Mouse (Mus musculus) lung, postnatal 0 days (tissue): ENCODE data around the gene 1700011M02Rik. TPM values are rescaled to one million over a fixed set of nuclear protein-coding genes. Genes with fewer than 3 reads are reported as not detected.
"Not testable (repeated sequence)": the region's sequence is repeated elsewhere in the genome, so short reads cannot be mapped to it uniquely, and the experiment has no call there.

ENCODE experiments used
- ATAC-seq: fragments of 200-750 bp; cut with Nextera tagmentation; 2 replicates; pipeline ENCODE4 v1.8.0; 2017; ENCODE audit warnings: moderate library complexity
- DNase-seq: peaks from one replicate; pipeline ENCODE4 v3.0.0-alpha.2; 2016; ENCODE audit warnings: low spot score
- H3K27ac ChIP-seq: fragments of 300-500 bp; sonication (generic); 2 replicates; pipeline ENCODE4 v1.5.1; 2014; ENCODE audit warnings: antibody characterized with exemption, mild to moderate bottlenecking, low read length, mixed read lengths
- H3K27me3 ChIP-seq: fragments of 300-500 bp; sonication (generic); replicated peaks from 2 replicates; pipeline ENCODE4 v1.6.1; 2014; ENCODE audit warnings: low read length, mixed read lengths; ENCODE audit not compliant: insufficient read depth
- H3K36me3 ChIP-seq: fragments of 300-500 bp; sonication (generic); 2 replicates; pipeline ENCODE4 v1.6.1; 2014; ENCODE audit warnings: low read length, mixed read lengths; ENCODE audit not compliant: insufficient read depth
- H3K4me1 ChIP-seq: fragments of 300-500 bp; sonication (generic); 2 replicates; pipeline ENCODE4 v1.6.1; 2014; ENCODE audit warnings: antibody characterized with exemption, low read depth, low read length, mixed read lengths; ENCODE audit not compliant: insufficient read depth
- H3K4me2 ChIP-seq: fragments of 300-500 bp; sonication (generic); replicated peaks from 2 replicates; pipeline ENCODE4 v1.6.1; 2014; ENCODE audit warnings: low read depth, mild to moderate bottlenecking, low read length, moderate library complexity, mixed read lengths
- H3K4me3 ChIP-seq: fragments of 300-500 bp; sonication (generic); 2 replicates; pipeline ENCODE4 v1.5.1; 2014; ENCODE audit warnings: low read depth, low read length
- H3K9ac ChIP-seq: fragments of 300-500 bp; sonication (generic); replicated peaks from 2 replicates; pipeline ENCODE4 v1.6.1; 2014; ENCODE audit warnings: low read depth, mild to moderate bottlenecking
- H3K9me3 ChIP-seq: fragments of 300-500 bp; sonication (generic); 2 replicates; pipeline ENCODE4 v1.6.1; 2016; ENCODE audit warnings: low read length, mixed read lengths
- CTCF ChIP-seq: IDR thresholded peaks from 2 replicates; pipeline ENCODE4 v1.5.1; 2016; ENCODE audit warnings: antibody characterized with exemption, mild to moderate bottlenecking
- EP300 ChIP-seq: IDR thresholded peaks from 2 replicates; pipeline ENCODE4 v1.6.1; 2016; ENCODE audit warnings: antibody characterized with exemption, mild to moderate bottlenecking, control low read depth
- WGBS: fragments of 180-500 bp; shearing (Covaris S2); extraction: QIAGEN DNeasy Blood & Tissue Kit; methylation state at CpG from one replicate; pipeline ENCODE4 v1.1.7; 2014; 5-methylcytosine and 5-hydroxymethylcytosine counted together
- polyA plus RNA-seq: library from polyadenylated mRNA; unstranded; fragments of >200 nt; fragmentation: Nextera tagmentation; extraction: Ambion mirVana; gene quantifications from 2 replicates; pipeline ENCODE4 v1.2.1, GENCODE M21; 2015

1700011M02Rik gene
- polyA plus RNA-seq, 1 experiment from 2014 or later: not detected

GRCm38 (mm10) chrX:102933571-102934394 is 25.1 kb downstream of the 1700011M02Rik start:
- peak; percentile 9 for DNase-seq
- peak overlapping the region; percentile 68 for H3K4me2 ChIP-seq
- H3K9me3 ChIP-seq: no peaks in the 10 kb centered on the region
- TF ChIP-seq CTCF (peak; percentile 59), EP300 (no peak)
- no peak overlapping the region for H3K27ac ChIP-seq
- 15% methylated on average over 36 of the region's 68 CpGs for WGBS
- no peaks in the 10 kb centered on the region for H3K27me3 ChIP-seq
- H3K4me3 ChIP-seq: peak overlapping the region; percentile 43
- H3K36me3 ChIP-seq: no peaks in the 10 kb centered on the region
- no peaks in the 10 kb centered on the region for H3K4me1 ChIP-seq
- no peak overlapping the region for H3K9ac ChIP-seq
- peak; percentile 65 for ATAC-seq

DNA sequence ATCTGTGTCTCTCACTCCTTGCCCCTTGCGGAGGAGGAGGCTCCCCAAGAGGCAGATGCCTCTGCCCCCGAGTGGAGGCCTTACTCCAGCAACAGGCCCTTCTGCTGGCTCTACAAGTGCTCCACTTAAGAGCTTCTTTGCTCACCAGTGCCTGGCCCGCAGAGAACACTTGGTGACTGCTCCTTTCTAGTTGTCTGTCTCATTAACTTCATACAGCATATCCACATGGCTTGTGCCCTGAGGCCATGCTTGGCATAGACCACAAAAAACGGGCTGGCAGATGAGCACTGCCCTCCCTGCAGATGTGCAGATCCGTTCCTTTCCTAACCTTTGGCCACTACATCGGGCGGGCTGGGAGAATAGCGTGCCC is 25.7 kb downstream of the 1700011M02Rik start:
- ATAC-seq (0 out of 2 replicates have a peak, but pooled peaks have one; percentile 3), DNase-seq (no peak)
- no peak overlapping the region for H3K4me3 ChIP-seq

DNA sequence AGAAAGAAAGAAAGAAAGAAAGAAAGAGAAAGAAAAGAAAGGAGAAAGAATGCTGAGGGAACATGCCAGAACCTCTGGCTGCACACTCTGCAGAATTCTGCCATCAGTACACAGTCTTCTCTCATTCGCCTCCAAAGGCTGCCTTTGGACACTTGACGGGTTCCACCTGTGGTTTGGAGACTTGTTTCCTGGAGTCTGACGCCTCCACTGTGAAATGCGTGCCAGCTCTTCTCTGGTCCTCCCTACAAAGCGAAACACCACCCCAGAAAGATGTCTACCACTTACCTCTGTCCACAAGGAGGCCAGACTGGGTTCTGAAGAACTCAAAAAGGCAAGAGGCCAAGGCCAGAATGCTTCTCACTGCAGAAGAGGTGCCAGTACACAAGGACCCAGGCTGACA is 28.0 kb downstream of the 1700011M02Rik start:
- Histone ChIP-seq H3K9ac (no peak overlapping the region), H3K36me3 (no peaks in the 10 kb centered on the region), H3K9me3 (no peaks in the 10 kb centered on the region), H3K27me3 (no peaks in the 10 kb centered on the region), H3K4me2 (no peak overlapping the region), H3K4me1 (no peaks in the 10 kb centered on the region), H3K4me3 (no peak overlapping the region), H3K27ac (no peak overlapping the region)
- DNase-seq: peak; percentile 6
- TF ChIP-seq CTCF (no peak), EP300 (no peak)
- 45% methylated on average over 5 of the region's 5 CpGs for WGBS
- no peak for ATAC-seq

More for the DNA sequence above, 25.7 kb downstream of the 1700011M02Rik start:
- H3K4me2 ChIP-seq: peak overlapping the region; percentile 68
- no peak for TF ChIP-seq EP300
- TF ChIP-seq CTCF: no peak
- no peak overlapping the region for H3K27ac ChIP-seq
- H3K36me3 ChIP-seq: no peaks in the 10 kb centered on the region
- no peaks in the 10 kb centered on the region for H3K27me3 ChIP-seq
- no peak overlapping the region for H3K9ac ChIP-seq
- H3K9me3 ChIP-seq: no peaks in the 10 kb centered on the region
- WGBS: 56% methylated on average over 7 of the region's 8 CpGs
- H3K4me1 ChIP-seq: no peaks in the 10 kb centered on the region

- H3K27ac ChIP-seq, H3K4me3 ChIP-seq, H3K9ac ChIP-seq, H3K4me1 ChIP-seq, H3K4me2 ChIP-seq, H3K36me3 ChIP-seq, H3K9me3 ChIP-seq, DNase-seq, ATAC-seq, H3K27me3 ChIP-seq: not testable (repeated sequence)
- 80% methylated on average over 11 of the region's 11 CpGs for WGBS
Observed at GRCm38 (mm10) chrX:102950136-102950535, 41.4 kb downstream of the 1700011M02Rik start.

DNA sequence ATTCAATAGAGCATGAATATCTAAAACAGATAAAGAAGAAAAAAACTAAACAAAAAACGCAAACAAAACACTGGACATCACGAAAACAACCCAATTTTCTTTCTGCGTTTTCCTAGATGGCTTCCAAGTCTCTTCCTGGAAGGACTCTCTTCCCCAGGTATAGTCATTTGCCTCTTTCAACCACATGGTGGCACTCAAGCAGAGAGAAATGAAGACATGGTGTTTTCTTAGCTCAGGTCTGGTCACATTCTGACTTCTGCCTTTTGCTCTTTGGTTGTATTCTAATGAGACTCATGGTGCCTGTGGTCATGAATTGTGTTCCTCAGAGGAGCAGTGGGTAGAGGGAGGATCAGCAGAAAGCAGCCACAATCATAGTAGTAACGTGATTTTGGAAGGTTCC is 50.2 kb downstream of the 1700011M02Rik start:
- Histone ChIP-seq H3K4me2 (no peak overlapping the region), H3K4me3 (no peak overlapping the region), H3K36me3 (no peaks in the 10 kb centered on the region), H3K27me3 (no peaks in the 10 kb centered on the region), H3K9ac (no peak overlapping the region), H3K9me3 (no peaks in the 10 kb centered on the region), H3K4me1 (no peaks in the 10 kb centered on the region), H3K27ac (no peak overlapping the region)
- ATAC-seq (no peak), DNase-seq (peak; percentile 42)
- peak; percentile 66 for TF ChIP-seq CTCF
- TF ChIP-seq EP300: no peak
- 23% methylated on average over 4 of the region's 4 CpGs for WGBS

Other genes with a start within 250 kb of the 1700011M02Rik start
- gene Gm3880, start 221.9 kb upstream of the 1700011M02Rik start, polyA plus RNA-seq: not detected in 2 replicates
- gene Gm9112, start 201.3 kb upstream of the 1700011M02Rik start, polyA plus RNA-seq: not detected in 2 replicates
- not detected in 2 replicates for gene Dmrtc1b, start 201.0 kb upstream of the 1700011M02Rik start, polyA plus RNA-seq
- gene Dmrtc1c1, start 105.9 kb upstream of the 1700011M02Rik start, polyA plus RNA-seq: not detected in 2 replicates
- not detected in 2 replicates for gene Dmrtc1c2, start 54.3 kb upstream of the 1700011M02Rik start, polyA plus RNA-seq
- not detected in 2 replicates for gene 1700031F05Rik, start 40.9 kb upstream of the 1700011M02Rik start, polyA plus RNA-seq
- gene Dmrtc1a, start 218 bp upstream of the 1700011M02Rik start, polyA plus RNA-seq: 0.33 and 0.38 TPM in 2 replicates
- gene 1700018G05Rik, start 19.5 kb downstream of the 1700011M02Rik start, polyA plus RNA-seq: not detected in 2 replicates